Mouse (Mus musculus): ENCODE measurements around the gene Itpripl2. TPM values are rescaled to one million over a fixed set of nuclear protein-coding genes. Genes with fewer than 3 reads are reported as not detected.

Itpripl2 gene
- polyA plus RNA-seq, 1 experiment from 2014 or later = 1.3 TPM

DNA sequence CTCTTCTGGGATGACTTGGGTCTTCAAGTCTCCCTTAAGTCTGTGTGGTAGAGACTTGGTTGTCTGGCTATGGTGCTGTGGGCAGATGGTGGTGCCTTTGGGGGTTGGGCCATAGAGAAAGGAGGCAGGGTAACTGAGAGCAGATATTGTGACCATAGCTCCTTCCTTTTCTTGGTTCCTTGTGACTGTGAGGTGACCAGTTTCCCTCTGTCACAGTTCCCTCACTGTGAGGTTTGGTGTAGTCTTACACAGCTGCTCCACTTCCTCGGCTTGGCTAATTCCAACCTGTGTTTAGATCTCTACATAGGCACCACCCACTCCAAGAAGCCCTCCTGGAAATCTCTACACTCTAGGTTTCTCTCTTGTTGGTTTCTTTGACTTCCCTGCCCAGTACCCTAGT, 7.8 kb downstream of the Itpripl2 start:
- no peaks in the 10 kb centered on the region for H3K9me3 ChIP-seq (replicated peaks)
- H3K36me3 ChIP-seq = no peaks in the 10 kb centered on the region
- no peaks in the 10 kb centered on the region for H3K27me3 ChIP-seq (replicated peaks)
- H3K4me1 ChIP-seq = peaks cover 9% of the 10 kb centered on the region
- no peak for ATAC-seq
- H3K4me2 ChIP-seq = no peak overlapping the region
- H3K4me3 ChIP-seq = no peak overlapping the region
- H3K9ac ChIP-seq = no peak overlapping the region
- no peak overlapping the region for H3K27ac ChIP-seq
- 47% methylated on average over 1 of the region's 1 CpGs for WGBS (ENCODE audit: insufficient replicate concordance)

DNA sequence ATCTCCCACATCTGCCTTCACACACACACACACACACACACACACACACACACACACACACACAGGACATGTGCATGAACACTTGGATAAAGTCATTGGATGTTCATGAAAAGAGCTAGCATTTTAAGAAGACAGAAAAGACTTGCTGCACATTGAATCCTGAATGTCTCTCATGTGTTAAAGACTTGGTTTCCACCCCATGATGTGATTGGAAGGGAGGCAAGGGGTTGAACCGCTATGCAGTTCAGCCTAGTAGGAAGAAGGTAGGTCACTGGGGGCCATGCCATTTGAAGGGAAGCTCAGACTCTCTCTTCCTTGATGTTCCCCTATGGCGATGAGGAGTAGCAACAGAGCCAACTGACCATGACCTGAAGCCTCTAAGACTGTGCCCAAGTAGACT, 9.8 kb downstream of the Itpripl2 start:
- H3K27ac ChIP-seq = no peak overlapping the region
- no peak overlapping the region for H3K4me2 ChIP-seq
- no peaks in the 10 kb centered on the region for H3K36me3 ChIP-seq
- ATAC-seq = no peak
- H3K9me3 ChIP-seq (replicated peaks) = no peaks in the 10 kb centered on the region
- H3K27me3 ChIP-seq (replicated peaks) = no peaks in the 10 kb centered on the region
- no peak overlapping the region for H3K9ac ChIP-seq
- no peak overlapping the region for H3K4me3 ChIP-seq
- H3K4me1 ChIP-seq = no peaks in the 10 kb centered on the region
- WGBS (ENCODE audit: insufficient replicate concordance) = 55% methylated on average over 2 of the region's 2 CpGs

- Histone ChIP-seq H3K4me3 (no peak overlapping the region), H3K9me3 (replicated peaks) (no peaks in the 10 kb centered on the region), H3K9ac (no peak overlapping the region), H3K27me3 (replicated peaks) (no peaks in the 10 kb centered on the region), H3K4me2 (no peak overlapping the region), H3K36me3 (no peaks in the 10 kb centered on the region), H3K4me1 (no peaks in the 10 kb centered on the region), H3K27ac (no peak overlapping the region)
- ATAC-seq = no peak
- WGBS (ENCODE audit: insufficient replicate concordance) = 52% methylated on average over 10 of the region's 10 CpGs
These were observed 10.5 kb downstream of the Itpripl2 start for GRCm38 (mm10) chr7:118481047-118481810.

DNA sequence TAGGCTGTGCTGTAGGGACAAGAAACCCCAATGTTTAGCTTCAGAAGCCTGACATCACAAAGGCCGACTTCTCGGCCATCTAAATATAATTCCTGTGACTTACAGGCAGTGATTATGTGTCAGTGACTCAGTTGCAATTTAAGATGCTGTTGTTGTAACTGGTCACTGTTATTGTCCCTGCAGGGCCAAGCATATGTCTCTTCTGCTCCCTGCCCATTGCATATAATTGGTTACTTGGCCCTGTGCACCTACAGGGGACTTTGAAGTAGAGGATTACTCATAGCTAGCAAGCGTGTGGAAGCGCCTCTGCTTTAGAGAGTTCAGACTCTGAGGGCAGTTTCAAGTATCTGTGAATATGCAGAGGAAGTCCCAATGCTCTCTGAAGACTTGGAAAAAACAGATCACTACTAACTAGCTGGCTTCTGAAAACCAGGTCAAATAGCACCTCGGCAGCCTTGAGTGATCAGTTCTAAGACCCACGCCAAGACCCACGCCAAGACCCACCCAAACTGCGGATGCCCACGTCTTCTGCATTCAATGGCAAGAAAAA, 11.5 kb downstream of the Itpripl2 start:
- Histone ChIP-seq H3K4me3 (no peak overlapping the region), H3K9ac (no peak overlapping the region), H3K4me2 (no peak overlapping the region), H3K36me3 (no peaks in the 10 kb centered on the region), H3K4me1 (no peaks in the 10 kb centered on the region), H3K27ac (no peak overlapping the region), H3K27me3 (replicated peaks) (no peaks in the 10 kb centered on the region), H3K9me3 (replicated peaks) (no peaks in the 10 kb centered on the region)
- no peak for ATAC-seq
- 82% methylated on average over 9 of the region's 9 CpGs for WGBS (ENCODE audit: insufficient replicate concordance)

- H3K36me3 ChIP-seq = no peaks in the 10 kb centered on the region
- no peak overlapping the region for H3K27ac ChIP-seq
- H3K4me1 ChIP-seq = no peaks in the 10 kb centered on the region
- no peaks in the 10 kb centered on the region for H3K9me3 ChIP-seq (replicated peaks)
- no peak overlapping the region for H3K9ac ChIP-seq
- no peaks in the 10 kb centered on the region for H3K27me3 ChIP-seq (replicated peaks)
- WGBS (ENCODE audit: insufficient replicate concordance) = 49% methylated on average over 3 of the region's 3 CpGs
- no peak overlapping the region for H3K4me3 ChIP-seq
- no peak for ATAC-seq
- no peak overlapping the region for H3K4me2 ChIP-seq
These were observed 12.9 kb downstream of the Itpripl2 start for GRCm38 (mm10) chr7:118478835-118479312.

DNA sequence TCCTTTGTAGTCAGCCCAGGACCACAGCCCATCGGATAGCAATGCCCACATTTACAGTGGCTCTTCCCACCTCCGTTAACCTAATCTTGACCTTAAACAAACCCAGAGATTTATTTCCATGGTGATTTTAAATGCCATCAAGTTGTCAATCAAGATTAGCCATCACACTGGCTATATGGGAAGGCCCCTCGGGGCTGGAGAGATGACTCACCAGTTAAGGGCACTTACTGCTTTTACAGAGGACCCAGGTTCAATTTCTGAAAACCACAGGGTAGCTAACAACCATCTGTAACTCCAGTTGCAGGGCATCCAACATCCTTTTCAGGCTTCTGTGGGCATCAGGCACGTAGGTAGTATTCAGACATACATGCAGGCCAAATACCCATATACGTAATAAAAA, 15.3 kb downstream of the Itpripl2 start:
- no peak for ATAC-seq
- no peak overlapping the region for H3K9ac ChIP-seq
- H3K27me3 ChIP-seq (replicated peaks) = no peaks in the 10 kb centered on the region
- no peak overlapping the region for H3K4me3 ChIP-seq
- H3K36me3 ChIP-seq = no peaks in the 10 kb centered on the region
- no peaks in the 10 kb centered on the region for H3K4me1 ChIP-seq
- no peak overlapping the region for H3K4me2 ChIP-seq
- H3K27ac ChIP-seq = no peak overlapping the region
- WGBS (ENCODE audit: insufficient replicate concordance) = 68% methylated on average over 5 of the region's 5 CpGs
- H3K9me3 ChIP-seq (replicated peaks) = no peaks in the 10 kb centered on the region

GRCm38 (mm10) chr7:118475008-118475705, 16.6 kb downstream of the Itpripl2 start:
- WGBS (ENCODE audit: insufficient replicate concordance) = 66% methylated on average over 7 of the region's 7 CpGs
- H3K27me3 ChIP-seq (replicated peaks) = no peaks in the 10 kb centered on the region
- no peak for ATAC-seq
- no peak overlapping the region for H3K4me2 ChIP-seq
- no peak overlapping the region for H3K9ac ChIP-seq
- peaks cover 8% of the 10 kb centered on the region; the same call in 1 of the 2 replicates for H3K4me1 ChIP-seq
- no peak overlapping the region for H3K4me3 ChIP-seq
- no peaks in the 10 kb centered on the region for H3K36me3 ChIP-seq
- no peaks in the 10 kb centered on the region for H3K9me3 ChIP-seq (replicated peaks)
- H3K27ac ChIP-seq = no peak overlapping the region

GRCm38 (mm10) chr7:118472886-118473285, 18.9 kb downstream of the Itpripl2 start:
- no peak overlapping the region for H3K4me2 ChIP-seq
- H3K4me3 ChIP-seq = no peak overlapping the region
- peaks cover 9% of the 10 kb centered on the region; the same call in 1 of the 2 replicates for H3K4me1 ChIP-seq
- H3K9ac ChIP-seq = no peak overlapping the region
- no peak overlapping the region for H3K27ac ChIP-seq
- ATAC-seq = no peak
- WGBS (ENCODE audit: insufficient replicate concordance) = 85% methylated on average over 1 of the region's 1 CpGs
- no peaks in the 10 kb centered on the region for H3K36me3 ChIP-seq
- H3K9me3 ChIP-seq (replicated peaks) = no peaks in the 10 kb centered on the region
- H3K27me3 ChIP-seq (replicated peaks) = no peaks in the 10 kb centered on the region

DNA sequence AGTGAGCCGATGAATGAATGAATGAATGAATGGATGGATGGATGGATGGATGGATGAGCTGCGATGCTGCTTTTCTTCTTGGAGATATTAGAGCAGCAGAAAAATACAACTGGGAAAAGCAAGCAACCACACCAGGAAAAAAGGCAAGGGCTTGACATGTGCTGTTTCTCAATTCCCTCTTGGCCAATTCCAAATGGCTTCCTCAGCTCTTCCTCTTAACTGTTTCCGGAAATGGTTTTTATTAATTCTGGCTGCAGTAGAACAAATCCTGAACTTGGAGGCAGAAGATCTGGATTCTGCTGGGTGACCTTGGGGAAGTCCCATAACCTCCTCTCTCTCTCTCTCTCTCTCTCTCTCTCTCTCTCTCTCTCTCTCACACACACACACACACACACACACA, 23.7 kb downstream of the Itpripl2 start:
- no peaks in the 10 kb centered on the region for H3K27me3 ChIP-seq (replicated peaks)
- no peak overlapping the region for H3K9ac ChIP-seq
- no peak for ATAC-seq
- no peaks in the 10 kb centered on the region for H3K36me3 ChIP-seq
- no peak overlapping the region for H3K4me3 ChIP-seq
- 86% methylated on average over 3 of the region's 3 CpGs for WGBS (ENCODE audit: insufficient replicate concordance)
- no peak overlapping the region for H3K27ac ChIP-seq
- H3K9me3 ChIP-seq (replicated peaks) = no peaks in the 10 kb centered on the region
- peaks cover 9% of the 10 kb centered on the region; the same call in 1 of the 2 replicates for H3K4me1 ChIP-seq
- no peak overlapping the region for H3K4me2 ChIP-seq

DNA sequence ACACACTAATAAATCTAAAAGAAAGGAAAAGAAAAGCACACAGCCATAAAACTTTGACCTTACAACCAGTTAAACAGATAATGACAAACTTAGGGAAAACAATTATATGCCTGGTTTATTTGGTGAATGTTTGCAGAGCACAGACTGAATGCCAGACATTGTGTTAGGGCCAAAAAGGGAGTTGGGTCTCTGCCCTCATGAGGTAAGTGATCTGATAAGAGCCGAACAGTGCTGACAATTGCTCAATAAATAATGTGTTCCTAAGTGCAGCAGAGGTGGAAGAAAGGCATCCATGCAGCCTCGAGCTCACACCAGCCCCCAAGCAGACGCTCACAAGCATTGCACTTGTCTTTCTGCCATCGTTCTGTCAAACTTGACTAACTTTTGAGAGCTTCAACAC, 27.3 kb downstream of the Itpripl2 start:
- H3K36me3 ChIP-seq = no peaks in the 10 kb centered on the region
- H3K9ac ChIP-seq = no peak overlapping the region
- H3K27ac ChIP-seq = no peak overlapping the region
- H3K4me1 ChIP-seq = peaks cover 5% of the 10 kb centered on the region; the same call in 1 of the 2 replicates
- H3K9me3 ChIP-seq (replicated peaks) = no peaks in the 10 kb centered on the region
- H3K4me2 ChIP-seq = no peak overlapping the region
- no peak for ATAC-seq
- 35% methylated on average over 4 of the region's 4 CpGs for WGBS (ENCODE audit: insufficient replicate concordance)
- no peaks in the 10 kb centered on the region for H3K27me3 ChIP-seq (replicated peaks)
- no peak overlapping the region for H3K4me3 ChIP-seq

- Histone ChIP-seq H3K9ac (no peak overlapping the region), H3K4me1 (peaks cover 5% of the 10 kb centered on the region; the same call in 1 of the 2 replicates), H3K27ac (no peak overlapping the region), H3K4me2 (no peak overlapping the region), H3K9me3 (replicated peaks) (no peaks in the 10 kb centered on the region), H3K36me3 (no peaks in the 10 kb centered on the region), H3K4me3 (no peak overlapping the region), H3K27me3 (replicated peaks) (no peaks in the 10 kb centered on the region)
- 44% methylated on average over 11 of the region's 11 CpGs for WGBS (ENCODE audit: insufficient replicate concordance)
- ATAC-seq = no peak
These were observed 28.7 kb downstream of the Itpripl2 start for GRCm38 (mm10) chr7:118462818-118463762.

Measured in liver, embryonic 12.5 days (tissue).